Comparison of ENCODE assay signal across 9 mouse cellular contexts in genomic region chr3:89817056-89817455, GRCm38 (mm10). TPM values are rescaled to one million over a fixed set of nuclear protein-coding genes. Genes with fewer than 3 reads are reported as not detected.
DNase-seq lines count a peak whose midpoint lies in the region; ATAC-seq and TF ChIP-seq lines count a peak whose summit lies in the region.
"Had no signal": no experiment of that assay in that cellular context is flagged by ENCODE, and none has a peak within 500 bp of the region (broad histone marks: within the 10 kb centered on the region; RNA-seq: fewer than 3 reads in every experiment).

No protein-coding gene starts in this region.

- no peaks in the 10 kb centered on the region for H3K36me3 ChIP-seq in kidney, embryonic 15.5 days
- no peaks in the 10 kb centered on the region for H3K36me3 ChIP-seq in ES-E14 (ENCODE audit: control insufficient read depth, insufficient read depth, low read length, poor library complexity, severe bottlenecking)
- no peaks in the 10 kb centered on the region for H3K36me3 ChIP-seq in hindbrain, embryonic 14.5 days (replicated peaks; ENCODE audit: control insufficient read depth, insufficient read depth)
- H3K36me3 ChIP-seq: embryonic facial prominence, embryonic 13.5 days had no signal

- no peak for ATAC-seq in kidney, embryonic 15.5 days (replicated peaks; ENCODE audit: low FRiP score)
- peak; percentile 50; the same call in 1 of the 2 replicates for ATAC-seq in granulocyte monocyte progenitor cell, adult 5-6 weeks (replicated peaks; ENCODE audit: poor library complexity, severe bottlenecking)
- ATAC-seq in hindbrain, embryonic 14.5 days (ENCODE audit: low FRiP score) = no peak

- DNase-seq in kidney, adult 18-20 months = peak; percentile 64
- peak; percentile 73 for DNase-seq in 416B (ENCODE audit: low read depth)
- no peak for DNase-seq in ES-E14 (ENCODE audit: low read depth, low spot score)
- peak; percentile 72 for DNase-seq in naive thymus-derived CD4-positive, alpha-beta T cell, adult 2 months (ENCODE audit: low read depth)
- no peak for DNase-seq in left cerebral cortex, postnatal 25 days (ENCODE audit: low spot score in 2 of 2)
- no peak for DNase-seq in hindbrain, embryonic 14.5 days (ENCODE audit: low spot score)

- intact Hi-C loops in left cerebral cortex, postnatal 25 days (cut with DNase I) = loop anchor here (5.0 kb wide), 1 partner anchor 40 kb away; no protein-coding TSS in a partner anchor

- H3K27ac ChIP-seq in kidney, embryonic 15.5 days = no peak overlapping the region
- no peak overlapping the region for H3K27ac ChIP-seq in ES-E14 (ENCODE audit: insufficient read depth, low read depth, low read length, poor library complexity, severe bottlenecking)
- no peak overlapping the region for H3K27ac ChIP-seq in hindbrain, embryonic 14.5 days
- H3K27ac ChIP-seq: embryonic facial prominence, embryonic 13.5 days had no signal

- H3K4me1 ChIP-seq in kidney, embryonic 15.5 days = no peaks in the 10 kb centered on the region
- H3K4me1 ChIP-seq in ES-E14 (ENCODE audit: control insufficient read depth in 2 of 2, insufficient read depth in 2 of 2, low read length in 2 of 2, poor library complexity in 1 of 2) = peaks cover 3 to 10% of the 10 kb centered on the region in 2 experiments; a peak in 1 of 4 replicates
- H3K4me1 ChIP-seq in hindbrain, embryonic 14.5 days (replicated peaks; ENCODE audit: control insufficient read depth, insufficient read depth, low read length) = no peaks in the 10 kb centered on the region
- H3K4me1 ChIP-seq: embryonic facial prominence, embryonic 13.5 days had no signal

- peaks cover under 1% of the 10 kb centered on the region; the same call in 1 of the 2 replicates for H3K27me3 ChIP-seq in kidney, embryonic 15.5 days
- H3K27me3 ChIP-seq in hindbrain, embryonic 14.5 days (ENCODE audit: control insufficient read depth, insufficient read depth, low read length) = no peaks in the 10 kb centered on the region

- H3K4me3 ChIP-seq in kidney, embryonic 15.5 days (replicated peaks) = no peak overlapping the region
- no peak overlapping the region for H3K4me3 ChIP-seq in ES-E14 (ENCODE audit: insufficient read depth in 1 of 2, low read depth in 1 of 2, low read length in 2 of 2, poor library complexity in 1 of 2, severe bottlenecking in 1 of 2)
- H3K4me3 ChIP-seq in hindbrain, embryonic 14.5 days (replicated peaks; ENCODE audit: low read length) = no peak overlapping the region
- H3K4me3 ChIP-seq: embryonic facial prominence, embryonic 13.5 days had no signal

- H3K9ac ChIP-seq in kidney, embryonic 15.5 days = no peak overlapping the region
- H3K9ac ChIP-seq in ES-E14 (ENCODE audit: insufficient read depth, low read depth, low read length, poor library complexity, severe bottlenecking) = no peak overlapping the region
- no peak overlapping the region for H3K9ac ChIP-seq in hindbrain, embryonic 14.5 days
- H3K9ac ChIP-seq: embryonic facial prominence, embryonic 13.5 days had no signal

- in situ Hi-C loops in ES-E14 (cut with MboI; ENCODE audit: low sequenced_read_pairs in 2 of 2, unreplicated experiment in 2 of 2) = no loop called here

- H3K9me3 ChIP-seq in kidney, embryonic 15.5 days (replicated peaks) = no peaks in the 10 kb centered on the region
- no peaks in the 10 kb centered on the region for H3K9me3 ChIP-seq in ES-E14 (ENCODE audit: control insufficient read depth, insufficient read depth, low read depth, low read length)
- no peaks in the 10 kb centered on the region for H3K9me3 ChIP-seq in hindbrain, embryonic 14.5 days (ENCODE audit: control insufficient read depth, low read length)
- H3K9me3 ChIP-seq: embryonic facial prominence, embryonic 13.5 days had no signal

- WGBS in kidney, embryonic 15.5 days = 62% methylated on average over 4 of the region's 4 CpGs
- WGBS in hindbrain, embryonic 14.5 days = 69% methylated on average over 4 of the region's 4 CpGs

- no peak overlapping the region for H3K4me2 ChIP-seq in kidney, embryonic 15.5 days
- no peak overlapping the region for H3K4me2 ChIP-seq in hindbrain, embryonic 14.5 days (replicated peaks)
- H3K4me2 ChIP-seq: embryonic facial prominence, embryonic 13.5 days had no signal

TF ChIP-seq in ES-E14, 5 proteins besides CTCF, POLR2A, EP300 and RAD21:
- peak; percentile 37; the same call in 1 of the 2 replicates for TF ChIP-seq ZC3H11A (IDR thresholded peaks at IDR 0.05; ENCODE audit: borderline replicate concordance, low read depth, low read length)
- TF ChIP-seq MAFK (IDR thresholded peaks at IDR 0.05; ENCODE audit: insufficient read depth, low read depth, low read length) = no peak

RNA-seq across cellular contexts. Expression of gene She, which starts 14.1 kb away (rescaled TPM):
- 6.6 and 7.5 TPM in 2 replicates for polyA plus RNA-seq in kidney, embryonic 15.5 days (2015; fragmentation: Nextera tagmentation; extraction: Ambion mirVana)
- total RNA-seq in ES-E14 (2012; rRNA removed) = 2.0 and 2.6 TPM in 2 replicates
- total RNA-seq in granulocyte monocyte progenitor cell, adult 5-6 weeks (2014; fragmentation: Nextera tagmentation) = not detected in 2 replicates
- not detected in 2 replicates for total RNA-seq in granulocyte monocyte progenitor cell, adult 5-6 weeks (2017)
- total RNA-seq in left cerebral cortex, postnatal 25 days (2021) = 1 to 10 TPM; 3.1 to 3.4 TPM
- polyA plus RNA-seq in hindbrain, embryonic 14.5 days (2014; fragmentation: Nextera tagmentation; extraction: Ambion mirVana) = 2.3 and 2.8 TPM in 2 replicates

RNA-seq across cellular contexts. Expression of gene Ube2q1, which starts 43.6 kb away (rescaled TPM):
- 11.0 and 12.5 TPM in 2 replicates for polyA plus RNA-seq in kidney, embryonic 15.5 days (2015; fragmentation: Nextera tagmentation; extraction: Ambion mirVana)
- 45.2 and 47.6 TPM in 2 replicates for total RNA-seq in ES-E14 (2012; rRNA removed)
- 95.1 and 123 TPM in 2 replicates for total RNA-seq in granulocyte monocyte progenitor cell, adult 5-6 weeks (2014; fragmentation: Nextera tagmentation)
- 110 and 118 TPM in 2 replicates for total RNA-seq in granulocyte monocyte progenitor cell, adult 5-6 weeks (2017)
- total RNA-seq in left cerebral cortex, postnatal 25 days (2021) = 10 to 100 TPM; 87.1 to 89.9 TPM
- polyA plus RNA-seq in hindbrain, embryonic 14.5 days (2014; fragmentation: Nextera tagmentation; extraction: Ambion mirVana) = 21.8 and 24.5 TPM in 2 replicates

RNA-seq across cellular contexts. Expression of gene Chrnb2, which starts 52.6 kb away (rescaled TPM):
- 0.57 and 0.75 TPM in 2 replicates for polyA plus RNA-seq in kidney, embryonic 15.5 days (2015; fragmentation: Nextera tagmentation; extraction: Ambion mirVana)
- total RNA-seq in ES-E14 (2012; rRNA removed) = 0.67 and 2.1 TPM in 2 replicates
- total RNA-seq in granulocyte monocyte progenitor cell, adult 5-6 weeks (2014; fragmentation: Nextera tagmentation) = 0.77 TPM in 1 of 2 replicates, not detected in the other
- total RNA-seq in granulocyte monocyte progenitor cell, adult 5-6 weeks (2017) = 0.39 and 0.72 TPM in 2 replicates
- total RNA-seq in left cerebral cortex, postnatal 25 days (2021) = 10 to 100 TPM; 25.5 to 26.2 TPM
- polyA plus RNA-seq in hindbrain, embryonic 14.5 days (2014; fragmentation: Nextera tagmentation; extraction: Ambion mirVana) = 26.0 and 29.1 TPM in 2 replicates

Comparison
In these comparisons a context has a peak if more than half of its experiments do, and no peak if none do; other contexts are left out.
1. DNase-seq: peak in kidney, adult 18-20 months (single experiment), 416B (single experiment) and naive thymus-derived CD4-positive, alpha-beta T cell, adult 2 months (single experiment); none in ES-E14 (single experiment), left cerebral cortex, postnatal 25 days (0 of 2) and hindbrain, embryonic 14.5 days (single experiment).